Mouse (Mus musculus) MEL (cell line): Measurements from ENCODE around the gene S100a5.

Experiments
- GABPA ChIP-seq: IDR thresholded peaks from 2 replicates; pipeline ENCODE4 v1.6.1; 2012; ENCODE audit warnings: low read depth, mild to moderate bottlenecking, inconsistent platforms, low read length, improper control_type of control experiment, moderate library complexity
- POLR2A ChIP-seq, 2 experiments: IDR thresholded peaks; 2 replicates each; pipeline ENCODE4 v1.6.1; 2011 to 2012; ENCODE audit warnings: low read length in 2 of 2, mild to moderate bottlenecking in 2 of 2, control low read depth in 1 of 2, improper control_type of control experiment in 1 of 2, low read depth in 1 of 2, moderate library complexity in 1 of 2; ENCODE audit not compliant: control insufficient read depth in 1 of 2, insufficient read depth in 1 of 2, poor library complexity in 1 of 2
- ZKSCAN1 ChIP-seq: IDR thresholded peaks from 2 replicates; pipeline ENCODE4 v1.6.1; 2012; ENCODE audit warnings: low read depth, mild to moderate bottlenecking, inconsistent platforms, low read length, improper control_type of control experiment, moderate library complexity

DNA sequence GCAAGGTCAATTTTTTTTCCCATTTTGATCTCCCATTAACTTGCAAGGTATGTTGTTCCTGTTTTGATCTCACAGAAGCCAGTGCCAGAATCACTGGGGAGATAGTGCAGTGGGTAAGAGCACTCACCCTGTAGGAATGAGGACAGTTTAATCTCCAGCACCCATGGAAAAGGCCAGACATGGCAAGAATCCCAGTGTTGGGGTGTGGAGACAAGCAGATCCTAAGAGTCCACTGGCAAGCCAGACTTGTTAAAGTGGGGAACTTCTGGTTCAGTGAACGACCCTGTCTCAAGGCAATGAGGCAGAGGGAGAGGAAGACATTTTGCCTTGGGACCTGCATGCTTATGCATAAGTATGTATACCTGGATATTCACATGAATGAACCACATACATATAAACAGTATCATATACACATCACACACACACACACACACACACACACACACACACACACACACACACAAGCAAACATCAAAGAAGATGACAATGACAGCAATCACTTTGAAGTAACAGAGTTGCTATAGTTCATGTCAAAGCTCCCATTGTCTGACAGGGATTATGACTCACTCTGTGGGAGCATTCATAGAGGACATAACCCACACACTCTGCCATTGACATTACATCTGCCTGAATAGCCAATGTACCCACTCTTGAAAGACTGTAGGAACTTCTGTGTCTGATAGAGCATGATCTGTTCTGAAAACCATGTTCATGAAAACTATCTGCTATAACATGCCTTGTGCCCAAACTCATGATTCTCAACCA, 30.4 kb downstream of the S100a5 start:
- TF ChIP-seq POLR2A (IDR thresholded peaks at IDR 0.05; ENCODE audit: control insufficient read depth in 1 of 2, insufficient read depth in 1 of 2, low read depth in 1 of 2, low read length in 2 of 2, poor library complexity in 1 of 2) (no peak), ZKSCAN1 (no peak), GABPA (no peak)
